Mouse (Mus musculus): ENCODE results near the gene Ccnd3. TPM values are rescaled to one million over a fixed set of nuclear protein-coding genes. Genes with fewer than 3 reads are reported as not detected.

Gene Ccnd3
- polyA plus RNA-seq (2012; rRNA removed) (195 and 227 TPM in 2 replicates), polyA plus RNA-seq (2014; fragmentation: Nextera tagmentation; extraction: Ambion mirVana) (379 and 451 TPM in 2 replicates)

DNA sequence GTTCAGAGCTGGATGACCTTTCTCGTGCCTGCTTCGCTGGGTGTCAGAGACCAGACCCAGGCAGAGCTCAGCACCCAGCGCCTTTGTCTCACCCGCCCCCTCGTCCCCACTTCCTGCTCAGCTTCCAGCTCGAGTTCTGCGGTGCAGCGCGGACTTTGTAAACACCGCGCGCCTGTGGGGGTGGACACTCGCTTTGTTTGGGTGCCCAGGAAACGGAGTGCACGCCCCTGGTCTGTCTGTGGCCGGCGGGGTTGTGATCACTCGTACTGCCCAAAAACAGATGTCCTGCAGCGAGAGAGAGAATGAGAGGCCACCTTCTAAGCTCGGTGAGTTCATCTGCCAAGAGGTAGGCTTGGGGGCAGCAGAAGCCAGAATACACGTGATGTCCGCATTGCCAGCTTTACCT, at the start of gene Ccnd3:
TSS of gene Ccnd3 (plus strand) at position 111 of the 406 bp plus-strand sequence.
- Histone ChIP-seq H3K36me3 (replicated peaks; ENCODE audit: control insufficient read depth, insufficient read depth, low read depth) (peaks cover 7% of the 10 kb centered on the region), H3K9me3 (ENCODE audit: control insufficient read depth, low read length) (no peaks in the 10 kb centered on the region), H3K9ac (replicated peaks) (peak within 1 kb of the TSS; percentile 73), H3K27me3 (ENCODE audit: control insufficient read depth, insufficient read depth, low read length) (no peaks in the 10 kb centered on the region), H3K4me2 (ENCODE audit: low read depth) (peak within 1 kb of the TSS; percentile 88), H3K4me1 (replicated peaks; ENCODE audit: control insufficient read depth in 2 of 2, insufficient read depth in 2 of 2, low read length in 1 of 2) (peaks cover 31 to 42% of the 10 kb centered on the region in 2 experiments), H3K27ac (peak within 1 kb of the TSS; percentile 42), H3K4me3 (ENCODE audit: insufficient read depth in 1 of 2, low read depth in 2 of 2, low read length in 2 of 2) (peak within 1 kb of the TSS; percentile 48 to 60)
- peak in 1 of 3 experiments; percentile 37 for DNase-seq (ENCODE audit: low read depth in 3 of 3, low spot score in 3 of 3)
- TF ChIP-seq CTCF (IDR thresholded peaks at IDR 0.05; ENCODE audit: low read depth) (no peak), EP300 (IDR thresholded peaks at IDR 0.05; ENCODE audit: low read depth) (no peak)
- ATAC-seq (ENCODE audit: insufficient read depth), result no peak
- WGBS (ENCODE audit: insufficient replicate concordance), result under 1% methylated on average over 22 of the region's 22 CpGs

DNA sequence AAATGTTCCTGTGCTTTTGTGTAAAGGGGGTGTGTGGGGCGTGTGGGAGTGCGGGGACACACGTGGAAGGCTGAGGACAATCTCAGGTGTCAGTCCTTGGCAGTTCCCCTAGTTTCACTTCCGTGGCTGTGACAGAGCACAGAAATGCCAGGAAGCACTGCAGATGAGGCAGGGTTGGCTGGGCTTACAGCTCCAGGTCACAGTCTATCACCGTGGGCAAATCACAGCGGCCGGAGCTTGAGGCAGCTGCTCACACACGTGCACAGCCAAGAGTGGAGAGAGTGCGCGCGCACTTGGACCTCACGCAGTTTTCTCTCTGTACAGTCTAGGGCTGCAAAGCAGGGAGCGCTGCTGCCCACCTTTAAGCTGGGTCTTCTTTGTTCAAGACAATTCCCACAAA, 46.5 kb upstream of the Ccnd3 start:
- 63% methylated on average over 13 of the region's 13 CpGs for WGBS (ENCODE audit: insufficient replicate concordance)
- H3K9ac ChIP-seq (replicated peaks), result no peak overlapping the region
- no peak overlapping the region for H3K4me3 ChIP-seq (ENCODE audit: insufficient read depth in 1 of 2, low read depth in 2 of 2, low read length in 2 of 2)
- no peaks in the 10 kb centered on the region for H3K9me3 ChIP-seq (ENCODE audit: control insufficient read depth, low read length)
- DNase-seq (ENCODE audit: low read depth in 3 of 3, low spot score in 3 of 3), result no peak
- TF ChIP-seq EP300 (IDR thresholded peaks at IDR 0.05; ENCODE audit: low read depth) (no peak), CTCF (IDR thresholded peaks at IDR 0.05; ENCODE audit: low read depth) (no peak)
- no peaks in the 10 kb centered on the region for H3K27me3 ChIP-seq (ENCODE audit: control insufficient read depth, insufficient read depth, low read length)
- H3K4me2 ChIP-seq (ENCODE audit: low read depth), result no peak overlapping the region
- ATAC-seq (ENCODE audit: insufficient read depth), result no peak
- H3K36me3 ChIP-seq (replicated peaks; ENCODE audit: control insufficient read depth, insufficient read depth, low read depth), result no peaks in the 10 kb centered on the region
- no peak overlapping the region for H3K27ac ChIP-seq
- peaks cover 0 to 24% of the 10 kb centered on the region in 2 experiments; a peak in 3 of 4 replicates for H3K4me1 ChIP-seq (replicated peaks; ENCODE audit: control insufficient read depth in 2 of 2, insufficient read depth in 2 of 2, low read length in 1 of 2)

DNA sequence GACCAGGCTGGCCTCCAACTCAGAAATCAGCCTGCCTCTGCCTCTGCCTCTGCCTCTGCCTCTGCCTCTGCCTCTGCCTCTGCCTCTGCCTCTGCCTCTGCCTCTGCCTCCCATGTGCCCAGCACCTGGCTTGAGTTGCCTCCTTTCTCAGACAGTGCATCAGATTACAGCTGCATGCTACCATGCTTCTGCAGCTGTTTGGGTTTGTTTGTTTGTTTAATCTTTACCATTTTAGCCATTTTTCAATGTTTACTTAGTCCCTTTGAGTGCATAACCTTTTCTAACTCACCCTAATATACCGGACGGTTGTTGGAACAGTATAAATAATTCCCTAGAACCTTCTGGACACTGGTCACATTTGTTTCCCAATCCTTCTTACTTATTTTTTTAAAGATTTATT, 45.9 kb upstream of the Ccnd3 start:
- H3K9ac ChIP-seq (replicated peaks), result no peak overlapping the region
- 84% methylated on average over 2 of the region's 2 CpGs for WGBS (ENCODE audit: insufficient replicate concordance)
- no peak overlapping the region for H3K4me3 ChIP-seq (ENCODE audit: insufficient read depth in 1 of 2, low read depth in 2 of 2, low read length in 2 of 2)
- DNase-seq (ENCODE audit: low read depth in 3 of 3, low spot score in 3 of 3), result no peak
- H3K4me1 ChIP-seq (replicated peaks; ENCODE audit: control insufficient read depth in 2 of 2, insufficient read depth in 2 of 2, low read length in 1 of 2), result peaks cover 0 to 28% of the 10 kb centered on the region in 2 experiments; a peak in 3 of 4 replicates
- H3K4me2 ChIP-seq (ENCODE audit: low read depth), result no peak overlapping the region
- no peaks in the 10 kb centered on the region for H3K36me3 ChIP-seq (replicated peaks; ENCODE audit: control insufficient read depth, insufficient read depth, low read depth)
- TF ChIP-seq CTCF (IDR thresholded peaks at IDR 0.05; ENCODE audit: low read depth) (no peak), EP300 (IDR thresholded peaks at IDR 0.05; ENCODE audit: low read depth) (no peak)
- no peak for ATAC-seq (ENCODE audit: insufficient read depth)
- H3K27me3 ChIP-seq (ENCODE audit: control insufficient read depth, insufficient read depth, low read length), result no peaks in the 10 kb centered on the region
- H3K27ac ChIP-seq, result no peak overlapping the region
- no peaks in the 10 kb centered on the region for H3K9me3 ChIP-seq (ENCODE audit: control insufficient read depth, low read length)

GRCm38 (mm10) chr17:47459341-47459919, 45.4 kb upstream of the Ccnd3 start:
- Histone ChIP-seq H3K36me3 (replicated peaks; ENCODE audit: control insufficient read depth, insufficient read depth, low read depth) (no peaks in the 10 kb centered on the region), H3K4me2 (ENCODE audit: low read depth) (no peak overlapping the region), H3K9ac (replicated peaks) (no peak overlapping the region), H3K27me3 (ENCODE audit: control insufficient read depth, insufficient read depth, low read length) (no peaks in the 10 kb centered on the region), H3K27ac (no peak overlapping the region), H3K9me3 (ENCODE audit: control insufficient read depth, low read length) (no peaks in the 10 kb centered on the region), H3K4me1 (replicated peaks; ENCODE audit: control insufficient read depth in 2 of 2, insufficient read depth in 2 of 2, low read length in 1 of 2) (peaks cover 0 to 25% of the 10 kb centered on the region in 2 experiments; a peak in 3 of 4 replicates), H3K4me3 (ENCODE audit: insufficient read depth in 1 of 2, low read depth in 2 of 2, low read length in 2 of 2) (no peak overlapping the region)
- no peak for TF ChIP-seq CTCF (IDR thresholded peaks at IDR 0.05; ENCODE audit: low read depth)
- TF ChIP-seq EP300 (IDR thresholded peaks at IDR 0.05; ENCODE audit: low read depth), result no peak
- no peak for DNase-seq (ENCODE audit: low read depth in 3 of 3, low spot score in 3 of 3)
- ATAC-seq (ENCODE audit: insufficient read depth), result no peak
- WGBS (ENCODE audit: insufficient replicate concordance), result 32% methylated on average over 3 of the region's 3 CpGs

DNA sequence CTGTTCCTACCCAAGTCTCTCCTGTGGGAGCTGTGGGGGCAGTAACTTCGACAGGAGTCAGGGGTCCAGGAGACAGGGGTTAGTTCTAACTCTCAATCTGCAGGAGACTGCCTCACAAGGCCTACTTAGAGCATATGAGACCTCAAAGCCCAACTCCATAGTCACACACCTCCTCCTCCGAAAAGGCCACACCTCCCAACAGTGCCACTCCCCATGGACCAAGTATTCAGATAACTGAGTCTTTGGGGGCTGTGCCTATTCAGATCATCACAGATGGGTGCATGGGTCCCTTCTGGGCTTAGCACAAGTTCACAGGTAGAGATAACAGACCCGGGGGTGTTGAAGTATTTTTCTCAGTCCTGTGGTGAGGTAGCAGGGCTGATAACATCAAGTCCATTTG, 43.2 kb upstream of the Ccnd3 start:
- H3K27me3 ChIP-seq (ENCODE audit: control insufficient read depth, insufficient read depth, low read length), result no peaks in the 10 kb centered on the region
- DNase-seq (ENCODE audit: low read depth in 3 of 3, low spot score in 3 of 3), result no peak
- H3K4me1 ChIP-seq (replicated peaks; ENCODE audit: control insufficient read depth in 2 of 2, insufficient read depth in 2 of 2, low read length in 1 of 2), result peaks cover 0 to 17% of the 10 kb centered on the region in 2 experiments; a peak in 2 of 4 replicates
- no peak overlapping the region for H3K27ac ChIP-seq
- no peak for ATAC-seq (ENCODE audit: insufficient read depth)
- no peaks in the 10 kb centered on the region for H3K36me3 ChIP-seq (replicated peaks; ENCODE audit: control insufficient read depth, insufficient read depth, low read depth)
- H3K4me3 ChIP-seq (ENCODE audit: insufficient read depth in 1 of 2, low read depth in 2 of 2, low read length in 2 of 2), result no peak overlapping the region
- TF ChIP-seq EP300 (IDR thresholded peaks at IDR 0.05; ENCODE audit: low read depth) (no peak), CTCF (IDR thresholded peaks at IDR 0.05; ENCODE audit: low read depth) (no peak)
- H3K9ac ChIP-seq (replicated peaks), result no peak overlapping the region
- no peak overlapping the region for H3K4me2 ChIP-seq (ENCODE audit: low read depth)
- no peaks in the 10 kb centered on the region for H3K9me3 ChIP-seq (ENCODE audit: control insufficient read depth, low read length)
- 27% methylated on average over 3 of the region's 3 CpGs for WGBS (ENCODE audit: insufficient replicate concordance)
